Mouse (Mus musculus) heart, embryonic 15.5 days (tissue): ENCODE results near the gene Sec24b. TPM values are rescaled to one million over a fixed set of nuclear protein-coding genes. Genes with fewer than 3 reads are reported as not detected.
A peak's percentile ranks its signal among the peaks of the same experiment; 100 is the strongest.

Experiments used
- ATAC-seq: fragments of 200-750 bp; cut with Nextera tagmentation; replicated peaks from 2 replicates; pipeline ENCODE4 v1.8.0; 2017; ENCODE audit warnings: low read depth, moderate TSS enrichment; ENCODE audit not compliant: insufficient number of reproducible peaks, insufficient read depth, low FRiP score
- H3K27ac ChIP-seq: fragments of 300-500 bp; sonication (generic); 2 replicates; pipeline ENCODE4 v1.5.1; 2015; ENCODE audit warnings: mild to moderate bottlenecking, inconsistent platforms
- H3K27me3 ChIP-seq: fragments of 300-500 bp; sonication (generic); 2 replicates; pipeline ENCODE4 v1.6.1; 2015; ENCODE audit warnings: inconsistent platforms
- H3K36me3 ChIP-seq: fragments of 300-500 bp; sonication (generic); 2 replicates; pipeline ENCODE4 v1.6.1; 2015; ENCODE audit warnings: mild to moderate bottlenecking, inconsistent platforms
- H3K4me1 ChIP-seq: fragments of 300-500 bp; sonication (generic); replicated peaks from 2 replicates; pipeline ENCODE4 v1.6.1; 2015; ENCODE audit warnings: inconsistent platforms
- H3K4me2 ChIP-seq: fragments of 300-500 bp; sonication (generic); 2 replicates; pipeline ENCODE4 v1.6.1; 2015; ENCODE audit warnings: inconsistent platforms, mild to moderate bottlenecking, moderate library complexity
- H3K4me3 ChIP-seq: fragments of 300-500 bp; sonication (generic); 2 replicates; pipeline ENCODE4 v1.5.1; 2015; ENCODE audit warnings: mild to moderate bottlenecking, inconsistent platforms
- H3K9ac ChIP-seq: fragments of 300-500 bp; sonication (generic); 2 replicates; pipeline ENCODE4 v1.6.1; 2015; ENCODE audit warnings: mild to moderate bottlenecking, inconsistent platforms
- H3K9me3 ChIP-seq: fragments of 300-500 bp; sonication (generic); replicated peaks from 2 replicates; pipeline ENCODE4 v1.6.1; 2016; ENCODE audit warnings: inconsistent platforms
- WGBS: fragments of 180-500 bp; shearing (Covaris S2); methylation state at CpG from one replicate; pipeline ENCODE4 v1.1.7; 2015; ENCODE audit warnings: mixed read lengths; 5-methylcytosine and 5-hydroxymethylcytosine counted together
- polyA plus RNA-seq: library from polyadenylated mRNA; unstranded; fragments of >200 nt; fragmentation: Nextera tagmentation; extraction: Ambion mirVana; gene quantifications from 2 replicates; pipeline ENCODE4 v1.2.1, GENCODE M21; 2015

Sec24b gene
- polyA plus RNA-seq, 1 experiment from 2014 or later = 19.3 TPM

DNA sequence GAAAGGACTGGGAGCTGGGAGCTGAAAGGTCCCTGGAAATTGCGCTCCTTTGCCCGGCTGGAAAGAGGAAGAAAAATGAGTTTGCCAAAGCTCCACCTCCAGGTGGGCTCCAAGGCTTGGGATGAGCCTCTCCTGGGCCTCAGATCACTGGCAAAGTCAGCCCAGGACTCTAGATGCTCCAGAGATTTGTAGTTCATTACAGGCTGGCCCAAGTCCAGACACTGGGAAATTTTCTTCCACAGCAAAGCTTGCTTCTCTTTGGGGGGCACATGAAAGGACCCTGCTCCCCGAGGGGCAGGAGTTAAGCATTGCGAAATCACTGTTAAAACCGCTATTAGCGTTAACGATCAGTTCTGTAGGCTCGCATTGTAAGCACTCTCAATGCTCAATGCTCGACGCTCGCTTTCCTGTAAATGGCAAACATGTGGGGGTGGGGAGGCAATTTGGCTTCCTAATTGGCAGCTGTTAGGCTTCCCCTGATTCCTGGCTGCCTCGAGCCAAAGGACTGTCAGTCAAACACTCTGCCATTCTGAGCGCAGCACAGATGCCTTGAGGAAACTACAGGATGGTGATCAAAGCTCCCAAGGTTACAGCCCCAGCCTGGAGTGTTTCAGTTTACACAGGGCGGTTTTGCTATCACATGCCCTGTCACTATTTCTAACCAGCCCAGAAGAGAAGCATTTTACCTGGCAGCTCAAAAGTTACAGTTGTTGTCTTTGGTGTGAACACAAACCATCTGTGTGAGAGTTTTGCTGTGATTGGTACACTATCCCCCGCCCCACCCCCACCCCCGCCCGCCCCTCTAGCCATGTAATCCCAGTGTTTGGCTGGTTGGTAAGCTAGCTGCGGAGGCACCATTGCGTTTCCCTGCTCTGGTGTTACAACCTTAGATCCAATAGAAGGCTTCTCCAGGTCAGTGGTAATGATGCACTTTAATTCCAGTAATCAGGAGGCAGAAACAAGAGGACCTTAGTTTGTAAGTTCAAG lies 90.5 kb downstream of the Sec24b start:
- Histone ChIP-seq H3K4me3 (peak overlapping the region; percentile 76), H3K36me3 (no peaks in the 10 kb centered on the region), H3K4me2 (peak overlapping the region; percentile 98), H3K9ac (peak overlapping the region; percentile 51; the same call in 1 of the 2 replicates), H3K27me3 (peaks cover 21% of the 10 kb centered on the region), H3K4me1 (peaks cover 21% of the 10 kb centered on the region), H3K27ac (no peak overlapping the region), H3K9me3 (no peaks in the 10 kb centered on the region)
- ATAC-seq = no peak
- WGBS = 13% methylated on average over 19 of the region's 19 CpGs

DNA sequence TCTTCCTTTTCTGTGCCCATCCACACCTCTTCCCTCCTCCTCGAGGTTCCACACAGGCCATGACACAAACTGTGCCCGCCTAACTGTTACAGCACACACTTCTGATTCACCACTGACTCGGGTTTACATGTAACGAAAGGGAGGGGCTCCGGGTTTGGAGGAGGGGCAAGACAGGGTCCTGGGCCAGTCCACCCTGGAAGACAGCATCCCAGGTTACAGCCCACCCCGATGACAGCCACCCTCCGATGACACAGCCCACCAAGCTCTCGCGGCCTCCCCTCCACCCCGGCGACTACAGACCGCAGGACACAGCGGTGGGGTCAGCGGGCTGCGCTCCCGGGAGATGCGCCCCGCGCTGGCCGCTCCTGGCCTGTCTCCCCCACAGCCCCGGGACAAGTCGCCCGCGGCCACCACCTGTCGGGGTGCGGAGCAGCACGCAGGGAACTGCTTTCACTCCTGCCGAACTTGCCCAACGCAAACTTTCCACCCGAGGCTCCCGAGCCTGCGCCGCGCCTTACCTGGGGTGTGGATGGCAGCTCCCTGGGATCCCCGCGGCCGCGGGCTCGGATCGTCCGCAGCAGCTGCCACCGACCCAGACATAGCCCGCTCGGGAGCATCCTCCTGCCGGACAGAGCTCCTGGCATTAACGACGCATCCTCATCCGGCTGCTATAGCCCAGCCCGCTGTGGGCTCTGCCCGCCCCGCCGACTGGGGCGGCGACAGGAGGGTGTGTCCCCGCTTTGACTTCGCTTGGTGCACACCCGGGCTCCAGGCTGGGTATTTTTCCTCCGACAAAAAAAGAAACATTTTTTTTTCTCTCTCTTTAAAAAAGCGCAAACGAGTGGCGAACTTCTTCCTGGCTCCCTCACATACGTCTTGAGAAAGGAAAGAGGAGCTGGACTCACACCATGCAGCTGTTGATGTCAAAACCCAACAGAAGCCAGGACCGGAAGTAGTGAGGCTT lies 91.6 kb downstream of the Sec24b start, which contains the start of gene Mcub:
Gene Mcub, minus strand, starts transcription at position 775 of the 964 bp plus-strand sequence.
- ATAC-seq = peak; percentile 74
- Histone ChIP-seq H3K4me3 (peak within 1 kb of the TSS; percentile 76), H3K27ac (no peak within 1 kb of the TSS), H3K4me2 (peak within 1 kb of the TSS; percentile 98), H3K36me3 (no peaks in the 10 kb centered on the region), H3K9me3 (no peaks in the 10 kb centered on the region), H3K9ac (peak within 1 kb of the TSS; percentile 51), H3K27me3 (peaks cover 21% of the 10 kb centered on the region), H3K4me1 (peaks cover 21% of the 10 kb centered on the region)
- under 1% methylated on average over 63 of the region's 63 CpGs for WGBS

DNA sequence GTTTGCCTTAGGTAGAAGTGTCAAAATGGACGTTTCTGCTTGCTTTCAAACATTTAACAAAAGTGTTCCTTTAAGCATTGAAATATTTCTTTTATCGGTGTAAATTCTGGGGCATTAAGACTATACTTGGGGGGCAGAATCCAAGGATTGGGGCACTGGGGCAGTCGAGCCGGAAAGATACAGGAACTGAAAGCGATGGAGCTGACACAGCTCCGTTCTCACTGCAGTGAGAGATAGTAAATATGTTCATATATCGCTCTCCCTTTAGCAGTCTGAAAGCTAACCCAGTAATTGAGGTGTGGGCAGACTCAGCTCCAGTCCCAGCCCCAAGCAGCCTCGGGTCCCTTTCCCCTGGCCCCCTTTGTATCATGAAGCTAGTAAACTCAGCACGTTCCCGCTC lies 92.3 kb downstream of the Sec24b start:
- Histone ChIP-seq H3K4me3 (peak overlapping the region; percentile 76), H3K4me2 (peak overlapping the region; percentile 98), H3K9me3 (no peaks in the 10 kb centered on the region), H3K4me1 (peaks cover 21% of the 10 kb centered on the region), H3K27ac (no peak overlapping the region), H3K27me3 (peaks cover 21% of the 10 kb centered on the region), H3K36me3 (no peaks in the 10 kb centered on the region), H3K9ac (no peak overlapping the region)
- WGBS = 30% methylated on average over 10 of the region's 10 CpGs
- ATAC-seq = no peak

DNA sequence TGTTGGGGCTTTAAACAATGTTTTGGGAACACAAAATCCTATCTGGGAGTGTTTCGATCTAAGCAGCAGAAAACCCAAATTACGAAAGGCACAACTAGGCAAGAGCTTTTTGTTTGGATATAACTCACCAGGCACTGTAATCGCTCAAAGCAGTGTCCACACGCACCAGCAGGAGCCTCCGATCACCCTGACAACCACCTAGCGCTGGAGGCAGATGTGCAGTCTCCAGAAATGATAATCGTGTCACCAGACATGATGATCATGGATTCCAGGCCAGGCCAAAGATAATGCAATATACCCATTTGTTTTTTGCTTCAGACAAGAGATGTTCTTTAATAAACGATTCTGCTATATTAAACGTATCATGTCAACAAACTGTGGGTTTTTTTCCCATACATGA lies 93.5 kb downstream of the Sec24b start:
- Histone ChIP-seq H3K4me3 (no peak overlapping the region), H3K4me2 (no peak overlapping the region), H3K9ac (no peak overlapping the region), H3K27ac (no peak overlapping the region), H3K4me1 (peaks cover 21% of the 10 kb centered on the region), H3K27me3 (peaks cover 21% of the 10 kb centered on the region), H3K36me3 (no peaks in the 10 kb centered on the region), H3K9me3 (no peaks in the 10 kb centered on the region)
- 76% methylated on average over 9 of the region's 9 CpGs for WGBS
- no peak for ATAC-seq

DNA sequence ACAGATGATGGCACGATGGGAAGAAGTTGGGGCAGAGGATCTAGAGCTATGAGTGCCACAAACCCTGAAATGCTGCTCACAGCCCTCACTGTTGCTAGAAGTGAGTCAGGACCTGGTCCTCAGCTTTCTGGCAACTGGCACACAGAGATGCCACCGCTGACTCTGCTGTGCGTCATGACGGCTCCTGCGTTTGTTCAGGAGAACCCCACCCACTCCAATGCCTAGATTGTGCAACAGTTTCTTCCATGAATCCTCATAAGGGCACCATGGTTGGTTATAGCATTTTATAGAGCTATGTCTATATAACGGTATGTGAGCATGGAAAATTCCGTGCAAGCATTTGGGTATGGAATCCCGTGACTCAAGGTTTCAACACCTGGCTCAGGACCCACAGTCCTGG lies 96.7 kb downstream of the Sec24b start:
- Histone ChIP-seq H3K4me3 (no peak overlapping the region), H3K27me3 (peaks cover 14% of the 10 kb centered on the region), H3K4me1 (peaks cover 7% of the 10 kb centered on the region), H3K27ac (no peak overlapping the region), H3K36me3 (no peaks in the 10 kb centered on the region), H3K4me2 (no peak overlapping the region), H3K9me3 (no peaks in the 10 kb centered on the region), H3K9ac (no peak overlapping the region)
- 83% methylated on average over 8 of the region's 8 CpGs for WGBS
- ATAC-seq = no peak

DNA sequence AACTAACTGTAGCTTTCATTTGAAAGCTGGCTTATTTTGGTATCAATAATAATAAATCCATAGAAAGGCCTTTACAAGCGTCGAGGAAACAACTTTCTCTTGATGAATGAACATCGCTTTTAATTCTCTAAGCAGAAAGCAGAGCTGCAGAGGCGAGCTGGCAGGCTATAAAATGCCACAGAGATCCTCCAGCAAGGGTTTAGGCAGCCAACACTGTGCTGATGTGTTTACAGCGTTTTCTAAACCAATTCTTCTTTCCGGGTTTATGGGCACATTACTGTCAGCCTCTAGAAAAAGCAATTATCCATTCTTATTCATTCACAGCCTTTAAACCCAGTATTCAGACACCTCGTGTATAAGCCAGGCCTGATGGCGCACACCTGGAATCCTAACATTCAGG lies 98.8 kb downstream of the Sec24b start:
- H3K27me3 ChIP-seq = peaks cover 1% of the 10 kb centered on the region; the same call in 1 of the 2 replicates
- no peaks in the 10 kb centered on the region for H3K9me3 ChIP-seq
- 82% methylated on average over 8 of the region's 8 CpGs for WGBS
- no peak overlapping the region for H3K27ac ChIP-seq
- H3K4me2 ChIP-seq = no peak overlapping the region
- no peak for ATAC-seq
- H3K4me3 ChIP-seq = no peak overlapping the region
- H3K4me1 ChIP-seq = no peaks in the 10 kb centered on the region
- no peak overlapping the region for H3K9ac ChIP-seq
- no peaks in the 10 kb centered on the region for H3K36me3 ChIP-seq

DNA sequence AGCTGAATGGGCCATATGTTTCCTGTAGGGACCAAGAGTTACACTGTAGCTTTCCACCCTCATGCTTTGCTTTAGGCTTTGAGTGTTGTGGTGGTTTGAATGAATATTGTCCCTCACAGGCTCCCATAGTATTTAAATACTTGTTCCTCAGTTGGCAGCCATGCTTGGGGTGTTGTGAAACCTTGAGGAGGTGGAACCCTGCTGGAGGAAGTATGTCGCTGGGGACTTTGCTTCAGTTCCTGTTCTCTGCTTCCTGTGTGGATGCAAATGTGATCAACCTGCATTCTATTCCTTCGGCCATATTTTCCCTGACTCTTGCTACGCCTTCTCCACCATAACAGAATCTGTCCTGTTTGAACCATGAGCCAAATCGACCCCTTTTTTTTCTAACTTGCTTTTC lies 108.1 kb downstream of the Sec24b start:
- no peak for ATAC-seq

DNA sequence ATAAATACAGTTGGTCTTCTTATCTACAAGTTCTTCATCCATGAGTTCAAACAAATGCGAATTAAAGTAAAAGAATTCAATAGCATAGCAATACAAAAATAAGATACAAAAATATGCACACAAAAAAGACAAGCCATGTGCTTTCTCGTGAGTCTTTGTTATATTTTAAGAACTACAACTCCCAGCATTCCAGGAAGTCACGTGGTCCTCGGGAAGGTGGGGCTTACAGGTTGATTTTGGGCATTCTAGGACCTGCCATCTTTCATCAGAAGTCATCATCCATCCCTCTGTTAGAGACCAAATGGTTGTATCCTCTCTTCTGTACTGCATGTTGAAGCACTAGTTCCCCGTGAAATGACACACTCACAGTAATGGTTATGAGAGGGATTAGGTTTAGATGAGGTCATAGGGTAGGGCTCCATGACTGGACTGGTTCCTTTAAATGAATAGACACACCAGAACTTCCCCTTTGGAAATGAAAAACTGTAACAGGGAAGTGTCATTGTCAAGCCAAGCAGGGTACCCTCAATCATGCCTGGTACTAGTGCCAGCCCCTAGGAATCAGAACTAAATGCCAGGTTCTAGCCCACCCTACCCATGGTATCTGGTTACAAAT lies 112.1 kb downstream of the Sec24b start:
- no peaks in the 10 kb centered on the region for H3K9me3 ChIP-seq
- WGBS = 76% methylated on average over 5 of the region's 5 CpGs
- ATAC-seq = no peak

More for the DNA sequence above, 108.1 kb downstream of the Sec24b start:
- Histone ChIP-seq H3K4me1 (no peaks in the 10 kb centered on the region), H3K36me3 (no peaks in the 10 kb centered on the region), H3K4me3 (no peak overlapping the region), H3K9me3 (no peaks in the 10 kb centered on the region), H3K4me2 (no peak overlapping the region), H3K9ac (no peak overlapping the region), H3K27me3 (no peaks in the 10 kb centered on the region), H3K27ac (no peak overlapping the region)
- 83% methylated on average over 4 of the region's 4 CpGs for WGBS

DNA sequence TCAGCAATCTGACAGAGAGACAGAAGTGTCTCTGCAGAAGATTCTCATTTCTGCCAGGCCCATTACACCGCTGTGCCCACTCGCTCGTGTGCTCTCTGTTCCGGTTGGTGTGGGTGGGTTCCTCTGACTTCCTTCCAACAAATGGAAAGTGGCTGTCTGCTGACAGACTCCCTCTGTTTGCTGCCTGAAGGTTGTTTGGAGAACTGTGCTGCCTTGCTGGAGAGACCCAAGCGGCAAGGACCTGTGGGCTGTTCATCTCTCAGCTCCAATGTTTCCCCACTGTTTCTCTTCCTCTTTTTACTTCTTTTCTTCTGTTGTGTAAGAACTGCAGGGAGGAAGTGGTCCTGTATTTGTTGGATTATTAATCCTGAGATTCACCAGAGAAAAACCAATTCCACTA lies 113.0 kb downstream of the Sec24b start:
- H3K4me2 ChIP-seq = no peak overlapping the region
- H3K27ac ChIP-seq = no peak overlapping the region
- no peak overlapping the region for H3K4me3 ChIP-seq
- no peaks in the 10 kb centered on the region for H3K36me3 ChIP-seq
- no peaks in the 10 kb centered on the region for H3K9me3 ChIP-seq
- H3K4me1 ChIP-seq = no peaks in the 10 kb centered on the region
- H3K9ac ChIP-seq = no peak overlapping the region
- no peak for ATAC-seq
- 75% methylated on average over 5 of the region's 5 CpGs for WGBS
- H3K27me3 ChIP-seq = no peaks in the 10 kb centered on the region

More for the DNA sequence above, 112.1 kb downstream of the Sec24b start:
- no peak overlapping the region for H3K4me3 ChIP-seq
- H3K27ac ChIP-seq = no peak overlapping the region
- no peak overlapping the region for H3K4me2 ChIP-seq
- H3K4me1 ChIP-seq = no peaks in the 10 kb centered on the region
- no peak overlapping the region for H3K9ac ChIP-seq
- H3K27me3 ChIP-seq = no peaks in the 10 kb centered on the region
- H3K36me3 ChIP-seq = no peaks in the 10 kb centered on the region

DNA sequence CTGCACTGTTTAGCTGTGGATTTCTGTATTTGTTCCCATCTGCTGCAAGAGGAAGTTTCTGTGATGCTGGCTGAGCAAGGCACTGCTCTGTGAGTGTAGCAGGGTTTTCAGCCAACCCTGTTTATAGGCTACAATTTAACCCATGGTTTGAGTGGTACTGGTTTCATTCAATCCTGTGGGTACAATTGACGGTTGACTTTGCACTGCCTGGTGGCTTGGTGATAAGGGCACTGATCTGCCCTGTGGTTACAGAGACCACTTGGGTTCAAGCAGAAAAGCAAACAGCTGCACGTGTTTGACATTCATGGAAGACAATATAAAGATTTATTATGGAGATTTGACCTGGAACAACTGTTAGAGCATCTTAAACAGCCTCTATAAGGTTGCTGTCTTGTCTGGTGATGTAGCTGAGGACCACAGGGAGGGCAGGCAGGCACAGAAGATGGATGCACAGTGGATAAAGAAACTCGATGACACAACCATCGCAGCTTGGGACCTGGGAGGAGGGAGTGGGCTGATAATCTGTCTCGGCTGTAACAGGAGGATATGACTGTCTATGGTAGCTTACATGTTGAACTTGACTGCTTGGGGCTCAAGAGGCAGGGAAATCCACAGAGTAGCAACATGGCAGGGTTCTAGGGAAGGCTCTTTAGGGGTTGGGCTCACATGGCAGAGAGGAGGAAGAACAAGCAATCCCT lies 115.0 kb downstream of the Sec24b start:
- H3K9me3 ChIP-seq = no peaks in the 10 kb centered on the region
- ATAC-seq = no peak
- H3K36me3 ChIP-seq = no peaks in the 10 kb centered on the region
- no peaks in the 10 kb centered on the region for H3K27me3 ChIP-seq
- H3K4me2 ChIP-seq = no peak overlapping the region
- 61% methylated on average over 5 of the region's 5 CpGs for WGBS
- H3K9ac ChIP-seq = no peak overlapping the region
- H3K4me1 ChIP-seq = no peaks in the 10 kb centered on the region
- no peak overlapping the region for H3K27ac ChIP-seq
- no peak overlapping the region for H3K4me3 ChIP-seq
